Comparison of ENCODE assay signal across 9 mouse cellular contexts in the genomic region with DNA sequence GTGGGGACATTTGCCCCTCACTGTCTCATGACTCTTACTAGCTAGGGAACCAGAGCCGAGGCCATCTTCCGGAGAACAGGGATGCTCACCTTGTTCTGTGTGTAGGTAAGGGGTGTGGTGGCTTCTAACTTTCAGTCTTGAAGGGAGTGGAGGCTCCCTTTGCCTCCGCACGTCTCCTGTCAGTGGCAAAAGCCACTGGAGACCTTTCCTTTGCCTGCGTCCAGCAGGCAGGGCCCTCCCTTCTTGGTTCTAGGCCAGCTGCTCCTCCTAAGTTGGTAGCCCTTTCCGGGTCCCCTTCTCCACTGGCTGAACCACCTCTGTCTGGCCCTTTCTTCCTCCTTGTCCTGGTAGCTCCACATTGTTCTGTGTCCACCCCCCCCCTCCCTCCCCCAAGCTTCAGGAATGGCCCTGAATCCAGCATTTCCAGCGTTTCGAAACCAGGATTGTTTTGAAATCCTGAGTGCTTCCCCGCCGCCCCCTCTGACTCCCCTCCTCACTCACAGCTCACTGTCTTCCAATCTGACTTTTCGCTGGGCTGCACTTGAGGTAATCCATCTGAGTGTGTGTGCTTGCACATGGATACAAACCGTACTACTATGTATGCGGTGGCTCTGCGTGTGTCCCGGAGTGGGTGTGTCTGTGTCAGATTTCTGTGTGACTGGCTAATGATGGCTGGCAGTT. TPM values are rescaled to one million over a fixed set of nuclear protein-coding genes. Genes with fewer than 3 reads are reported as not detected.
DNase-seq lines count a peak whose midpoint lies in the region; ATAC-seq and TF ChIP-seq lines count a peak whose summit lies in the region.
"Had no signal": no experiment of that assay in that cellular context is flagged by ENCODE, and none has a peak within 500 bp of the region (broad histone marks: within the 10 kb centered on the region; RNA-seq: fewer than 3 reads in every experiment).

No protein-coding gene starts in this region.

- no peaks in the 10 kb centered on the region for H3K36me3 ChIP-seq in neural tube, embryonic 11.5 days (ENCODE audit: control insufficient read depth, insufficient read depth, low read length)
- H3K36me3 ChIP-seq in embryonic facial prominence, embryonic 12.5 days, result peaks cover 5% of the 10 kb centered on the region; the same call in 1 of the 2 replicates
- peaks cover 8% of the 10 kb centered on the region; the same call in 1 of the 2 replicates for H3K36me3 ChIP-seq in heart, postnatal 0 days (replicated peaks; ENCODE audit: control insufficient read depth, insufficient read depth, low read length)
- no peaks in the 10 kb centered on the region for H3K36me3 ChIP-seq in midbrain, embryonic 11.5 days (ENCODE audit: control insufficient read depth, insufficient read depth, low read length)

- DNase-seq in neural tube, embryonic 11.5 days (ENCODE audit: low spot score), result no peak
- DNase-seq in neural tube, embryonic 10.5 days (ENCODE audit: extremely low spot score, low spot score), result no peak
- DNase-seq in heart, postnatal 0 days (ENCODE audit: low spot score), result no peak
- DNase-seq in kidney, postnatal 36 days, result peak; percentile 82 to 84
- no peak for DNase-seq in midbrain, embryonic 11.5 days (ENCODE audit: low spot score, missing footprints)
- DNase-seq in left cerebral cortex, postnatal 14 days (ENCODE audit: low spot score in 2 of 2), result no peak
- no peak for DNase-seq in layer of hippocampus, postnatal 36 days

- no peak for TF ChIP-seq CTCF in heart, postnatal 0 days (IDR thresholded peaks at IDR 0.05; ENCODE audit: low read depth)

- H3K4me2 ChIP-seq in neural tube, embryonic 11.5 days (ENCODE audit: low read depth), result peak overlapping the region; percentile 0
- peak overlapping the region; percentile 96 for H3K4me2 ChIP-seq in embryonic facial prominence, embryonic 12.5 days (replicated peaks)
- peak overlapping the region; percentile 85 for H3K4me2 ChIP-seq in heart, postnatal 0 days (ENCODE audit: low read depth, low read length)
- H3K4me2 ChIP-seq in midbrain, embryonic 11.5 days, result peak overlapping the region; percentile 22

- intact Hi-C loops in left cerebral cortex, postnatal 14 days (cut with DNase I), result no loop called here

- peaks cover 79% of the 10 kb centered on the region for H3K4me1 ChIP-seq in neural tube, embryonic 11.5 days (ENCODE audit: control insufficient read depth, insufficient read depth, low read length)
- H3K4me1 ChIP-seq in embryonic facial prominence, embryonic 12.5 days, result peaks cover 76% of the 10 kb centered on the region
- H3K4me1 ChIP-seq in heart, postnatal 0 days (ENCODE audit: control insufficient read depth, insufficient read depth), result peaks cover 65% of the 10 kb centered on the region
- peaks cover 74% of the 10 kb centered on the region for H3K4me1 ChIP-seq in midbrain, embryonic 11.5 days (ENCODE audit: control insufficient read depth, insufficient read depth, low read length)

- H3K9me3 ChIP-seq in neural tube, embryonic 11.5 days (ENCODE audit: control insufficient read depth, low read length), result no peaks in the 10 kb centered on the region
- no peaks in the 10 kb centered on the region for H3K9me3 ChIP-seq in embryonic facial prominence, embryonic 12.5 days
- no peaks in the 10 kb centered on the region for H3K9me3 ChIP-seq in heart, postnatal 0 days (replicated peaks; ENCODE audit: control insufficient read depth, low read length)
- H3K9me3 ChIP-seq in midbrain, embryonic 11.5 days (ENCODE audit: control insufficient read depth, low read length), result no peaks in the 10 kb centered on the region

- no peaks in the 10 kb centered on the region for H3K27me3 ChIP-seq in neural tube, embryonic 11.5 days (ENCODE audit: control insufficient read depth, insufficient read depth, low read length)
- no peaks in the 10 kb centered on the region for H3K27me3 ChIP-seq in embryonic facial prominence, embryonic 12.5 days
- H3K27me3 ChIP-seq in heart, postnatal 0 days (ENCODE audit: control insufficient read depth, insufficient read depth, low read length), result no peaks in the 10 kb centered on the region
- H3K27me3 ChIP-seq in midbrain, embryonic 11.5 days (ENCODE audit: control insufficient read depth, insufficient read depth, low read length), result no peaks in the 10 kb centered on the region

- H3K4me3 ChIP-seq in neural tube, embryonic 11.5 days (ENCODE audit: low read depth, low read length), result 0 out of 2 replicates have a peak overlapping the region, but pooled peaks have one; percentile 3
- H3K4me3 ChIP-seq in embryonic facial prominence, embryonic 12.5 days, result peak overlapping the region; percentile 97
- peak overlapping the region; percentile 97 for H3K4me3 ChIP-seq in heart, postnatal 0 days (ENCODE audit: low read depth, low read length)
- no peak overlapping the region for H3K4me3 ChIP-seq in midbrain, embryonic 11.5 days (ENCODE audit: low read depth, low read length)

- no peak for ATAC-seq in neural tube, embryonic 11.5 days (ENCODE audit: insufficient read depth, low FRiP score, low TSS enrichment)
- no peak for ATAC-seq in embryonic facial prominence, embryonic 12.5 days (ENCODE audit: insufficient number of reproducible peaks, insufficient read depth, low FRiP score, low TSS enrichment)
- ATAC-seq in heart, postnatal 0 days (ENCODE audit: insufficient read depth, low read depth), result no peak
- no peak for ATAC-seq in midbrain, embryonic 11.5 days (ENCODE audit: low FRiP score)

- 25% methylated on average over 15 of the region's 15 CpGs for WGBS in neural tube, embryonic 11.5 days
- WGBS in embryonic facial prominence, embryonic 12.5 days, result 11% methylated on average over 15 of the region's 15 CpGs
- WGBS in heart, postnatal 0 days, result 8% methylated on average over 15 of the region's 15 CpGs
- WGBS in midbrain, embryonic 11.5 days, result 27% methylated on average over 15 of the region's 15 CpGs

- peak overlapping the region; percentile 23; the same call in 1 of the 2 replicates for H3K27ac ChIP-seq in neural tube, embryonic 11.5 days (ENCODE audit: low read depth, low read length)
- H3K27ac ChIP-seq in embryonic facial prominence, embryonic 12.5 days, result peak overlapping the region; percentile 87
- H3K27ac ChIP-seq in heart, postnatal 0 days (ENCODE audit: low read depth), result peak overlapping the region; percentile 93
- H3K27ac ChIP-seq in midbrain, embryonic 11.5 days (ENCODE audit: low read depth, low read length), result peak overlapping the region; percentile 14; the same call in 1 of the 2 replicates

- H3K9ac ChIP-seq in neural tube, embryonic 11.5 days (ENCODE audit: low read length), result no peak overlapping the region
- peak overlapping the region; percentile 99 for H3K9ac ChIP-seq in embryonic facial prominence, embryonic 12.5 days
- H3K9ac ChIP-seq in heart, postnatal 0 days (replicated peaks; ENCODE audit: low read depth, low read length), result peak overlapping the region; percentile 23
- H3K9ac ChIP-seq in midbrain, embryonic 11.5 days (ENCODE audit: low read length), result peak overlapping the region; percentile 51; the same call in 1 of the 2 replicates

- TF ChIP-seq EP300 in heart, postnatal 0 days (IDR thresholded peaks at IDR 0.05; ENCODE audit: low read depth), result no peak

RNA-seq across cellular contexts. Expression of gene Bcl9l, which starts 4.3 kb away (rescaled TPM):
- polyA plus RNA-seq in neural tube, embryonic 11.5 days (2014; fragmentation: Nextera tagmentation; extraction: Ambion mirVana), result 8.0 and 8.8 TPM in 2 replicates
- 17.7 and 18.5 TPM in 2 replicates for polyA plus RNA-seq in embryonic facial prominence, embryonic 12.5 days (2016; fragmentation: Nextera tagmentation; extraction: Ambion mirVana)
- 12.4 and 33.9 TPM in 2 replicates for total RNA-seq in heart, postnatal 0 days (2014; rRNA removed; ENCODE audit: low replicate concordance)
- polyA plus RNA-seq in heart, postnatal 0 days (2015; fragmentation: Nextera tagmentation; extraction: Ambion mirVana), result 4.4 and 5.2 TPM in 2 replicates
- 5.6 and 6.4 TPM in 2 replicates for polyA plus RNA-seq in midbrain, embryonic 11.5 days (2014; fragmentation: Nextera tagmentation; extraction: Ambion mirVana)
- total RNA-seq in left cerebral cortex, postnatal 14 days (2021), result 10 to 100 TPM; 76.2 to 84.8 TPM
- total RNA-seq in layer of hippocampus, postnatal 36 days (2021), result 10 to 100 TPM; 70.9 to 75.7 TPM

RNA-seq across cellular contexts. Expression of gene Upk2, which starts 32.1 kb away (rescaled TPM):
- polyA plus RNA-seq in neural tube, embryonic 11.5 days (2014; fragmentation: Nextera tagmentation; extraction: Ambion mirVana), result 0.29 TPM in 1 of 2 replicates, not detected in the other
- polyA plus RNA-seq in embryonic facial prominence, embryonic 12.5 days (2016; fragmentation: Nextera tagmentation; extraction: Ambion mirVana), result 1.7 and 2.2 TPM in 2 replicates
- total RNA-seq in heart, postnatal 0 days (2014; rRNA removed; ENCODE audit: low replicate concordance), result 18.0 TPM in 1 of 2 replicates, not detected in the other
- not detected in 2 replicates for polyA plus RNA-seq in heart, postnatal 0 days (2015; fragmentation: Nextera tagmentation; extraction: Ambion mirVana)
- polyA plus RNA-seq in midbrain, embryonic 11.5 days (2014; fragmentation: Nextera tagmentation; extraction: Ambion mirVana), result not detected in 2 replicates
- total RNA-seq in left cerebral cortex, postnatal 14 days (2021), result not detected
- not detected for total RNA-seq in layer of hippocampus, postnatal 36 days (2021)
- total RNA-seq: gastrocnemius, postnatal 36 days had no signal

RNA-seq across cellular contexts. Expression of gene Foxr1, which starts 45.9 kb away (rescaled TPM):
- polyA plus RNA-seq in neural tube, embryonic 11.5 days (2014; fragmentation: Nextera tagmentation; extraction: Ambion mirVana), result not detected in 2 replicates
- polyA plus RNA-seq in embryonic facial prominence, embryonic 12.5 days (2016; fragmentation: Nextera tagmentation; extraction: Ambion mirVana), result not detected in 2 replicates
- not detected in 2 replicates for total RNA-seq in heart, postnatal 0 days (2014; rRNA removed; ENCODE audit: low replicate concordance)
- polyA plus RNA-seq in heart, postnatal 0 days (2015; fragmentation: Nextera tagmentation; extraction: Ambion mirVana), result not detected in 2 replicates
- polyA plus RNA-seq in midbrain, embryonic 11.5 days (2014; fragmentation: Nextera tagmentation; extraction: Ambion mirVana), result not detected in 2 replicates
- total RNA-seq in left cerebral cortex, postnatal 14 days (2021), result not detected
- total RNA-seq in layer of hippocampus, postnatal 36 days (2021), result not detected
- total RNA-seq: gastrocnemius, postnatal 36 days had no signal

Comparison
In these comparisons a context has a peak if more than half of its experiments do, and no peak if none do; other contexts are left out.
1. DNase-seq: peak in kidney, postnatal 36 days (2 of 2); none in neural tube, embryonic 11.5 days (single experiment), neural tube, embryonic 10.5 days (single experiment), heart, postnatal 0 days (single experiment), midbrain, embryonic 11.5 days (single experiment), left cerebral cortex, postnatal 14 days (0 of 2) and layer of hippocampus, postnatal 36 days (0 of 2).
2. H3K27ac ChIP-seq: peak in every context shown above with its lines; median percentile 93 in heart, postnatal 0 days; 87 in embryonic facial prominence, embryonic 12.5 days; 23 in neural tube, embryonic 11.5 days; 14 in midbrain, embryonic 11.5 days.
3. H3K4me2 ChIP-seq: peak in every context shown above with its lines; median percentile 96 in embryonic facial prominence, embryonic 12.5 days; 85 in heart, postnatal 0 days; 22 in midbrain, embryonic 11.5 days; 0 in neural tube, embryonic 11.5 days.